Mouse (Mus musculus): ENCODE measurements around the gene Csrnp3. TPM values are rescaled to one million over a fixed set of nuclear protein-coding genes. Genes with fewer than 3 reads are reported as not detected.
A peak's percentile ranks its signal among the peaks of the same experiment; 100 is the strongest.

Csrnp3 gene
- polyA plus RNA-seq, 1 experiment from 2014 or later: 34.3 TPM

- H3K9ac ChIP-seq: no peak overlapping the region
- H3K4me2 ChIP-seq (replicated peaks): no peak overlapping the region
- WGBS: 31% methylated on average over 17 of the region's 17 CpGs
- peaks cover 22% of the 10 kb centered on the region for H3K4me1 ChIP-seq
- H3K9me3 ChIP-seq (replicated peaks): no peaks in the 10 kb centered on the region
- H3K36me3 ChIP-seq: no peaks in the 10 kb centered on the region
- ATAC-seq (ENCODE audit: low FRiP score): peak; percentile 93
- no peaks in the 10 kb centered on the region for H3K27me3 ChIP-seq
- peak overlapping the region; percentile 83 for H3K27ac ChIP-seq
- H3K4me3 ChIP-seq: no peak overlapping the region
Measured at GRCm38 (mm10) chr2:66043441-66044404, 198.2 kb downstream of the Csrnp3 start.

GRCm38 (mm10) chr2:66044405-66045089, 199.0 kb downstream of the Csrnp3 start:
- Histone ChIP-seq H3K36me3 (no peaks in the 10 kb centered on the region), H3K27me3 (no peaks in the 10 kb centered on the region), H3K4me1 (peaks cover 22% of the 10 kb centered on the region), H3K4me2 (replicated peaks) (no peak overlapping the region), H3K9ac (no peak overlapping the region), H3K4me3 (no peak overlapping the region), H3K27ac (peak overlapping the region; percentile 83), H3K9me3 (replicated peaks) (no peaks in the 10 kb centered on the region)
- 87% methylated on average over 12 of the region's 12 CpGs for WGBS
- peak; percentile 9 for ATAC-seq (ENCODE audit: low FRiP score)

GRCm38 (mm10) chr2:66063291-66063690, 217.7 kb downstream of the Csrnp3 start:
- no peak overlapping the region for H3K4me2 ChIP-seq (replicated peaks)
- no peak overlapping the region for H3K4me3 ChIP-seq
- no peak for ATAC-seq (ENCODE audit: low FRiP score)
- WGBS: 86% methylated on average over 10 of the region's 10 CpGs
- no peaks in the 10 kb centered on the region for H3K27me3 ChIP-seq
- no peak overlapping the region for H3K9ac ChIP-seq
- H3K27ac ChIP-seq: no peak overlapping the region
- no peaks in the 10 kb centered on the region for H3K4me1 ChIP-seq
- H3K9me3 ChIP-seq (replicated peaks): no peaks in the 10 kb centered on the region
- no peaks in the 10 kb centered on the region for H3K36me3 ChIP-seq

- Histone ChIP-seq H3K27ac (no peak overlapping the region), H3K9me3 (replicated peaks) (no peaks in the 10 kb centered on the region), H3K4me2 (replicated peaks) (no peak overlapping the region), H3K36me3 (no peaks in the 10 kb centered on the region), H3K27me3 (no peaks in the 10 kb centered on the region), H3K9ac (no peak overlapping the region), H3K4me3 (no peak overlapping the region), H3K4me1 (no peaks in the 10 kb centered on the region)
- ATAC-seq (ENCODE audit: low FRiP score): no peak
- 30% methylated on average over 6 of the region's 6 CpGs for WGBS
Measured at GRCm38 (mm10) chr2:66069454-66069853, 223.9 kb downstream of the Csrnp3 start.

- ATAC-seq (ENCODE audit: low FRiP score): no peak
- H3K4me3 ChIP-seq: no peak overlapping the region
- no peaks in the 10 kb centered on the region for H3K27me3 ChIP-seq
- H3K9ac ChIP-seq: no peak overlapping the region
- H3K9me3 ChIP-seq (replicated peaks): no peaks in the 10 kb centered on the region
- H3K27ac ChIP-seq: no peak overlapping the region
- no peaks in the 10 kb centered on the region for H3K4me1 ChIP-seq
- H3K4me2 ChIP-seq (replicated peaks): no peak overlapping the region
- no peaks in the 10 kb centered on the region for H3K36me3 ChIP-seq
- WGBS: 93% methylated on average over 2 of the region's 2 CpGs
Measured at GRCm38 (mm10) chr2:66080731-66081130, 235.2 kb downstream of the Csrnp3 start.

Other genes starting within 250 kb of the Csrnp3 start
- gene Scn2a, start 225.0 kb upstream of the Csrnp3 start, polyA plus RNA-seq (2016; fragmentation: Nextera tagmentation; extraction: Ambion mirVana): 18.2 and 21.3 TPM in 2 replicates